Mouse (Mus musculus) midbrain, postnatal 0 days (tissue): ENCODE results near the gene Fut11. TPM values are rescaled to one million over a fixed set of nuclear protein-coding genes. Genes with fewer than 3 reads are reported as not detected.

Experiments used
- ATAC-seq: fragments of 200-750 bp; cut with Nextera tagmentation; 2 replicates; pipeline ENCODE4 v1.8.0; 2017; ENCODE audit warnings: moderate number of reproducible peaks, mild to moderate bottlenecking, moderate TSS enrichment, moderate library complexity; ENCODE audit not compliant: low FRiP score
- DNase-seq: peaks from one replicate; pipeline ENCODE4 v3.0.0-alpha.2; 2015; ENCODE audit warnings: low spot score
- H3K27ac ChIP-seq: fragments of 300-500 bp; sonication (generic); 2 replicates; pipeline ENCODE4 v1.5.1; 2014; ENCODE audit warnings: low read depth, mild to moderate bottlenecking, low read length, mixed read lengths
- H3K27me3 ChIP-seq: fragments of 300-500 bp; sonication (generic); 2 replicates; pipeline ENCODE4 v1.6.1; 2014; ENCODE audit warnings: low read length, control low read depth, mixed read lengths; ENCODE audit not compliant: insufficient read depth
- H3K36me3 ChIP-seq: fragments of 300-500 bp; sonication (generic); 2 replicates; pipeline ENCODE4 v1.6.1; 2014; ENCODE audit warnings: low read length, control low read depth, mixed read lengths; ENCODE audit not compliant: insufficient read depth
- H3K4me1 ChIP-seq: fragments of 300-500 bp; sonication (generic); 2 replicates; pipeline ENCODE4 v1.6.1; 2014; ENCODE audit warnings: mild to moderate bottlenecking, control low read depth, antibody characterized with exemption, low read length, mixed read lengths; ENCODE audit not compliant: insufficient read depth
- H3K4me2 ChIP-seq: fragments of 300-500 bp; sonication (generic); 2 replicates; pipeline ENCODE4 v1.6.1; 2014; ENCODE audit warnings: low read depth, mild to moderate bottlenecking, low read length, mixed read lengths; ENCODE audit not compliant: poor library complexity, severe bottlenecking
- H3K4me3 ChIP-seq: fragments of 300-500 bp; sonication (generic); 2 replicates; pipeline ENCODE4 v1.5.1; 2014; ENCODE audit warnings: low read depth, mild to moderate bottlenecking, low read length, moderate library complexity
- H3K9ac ChIP-seq: fragments of 300-500 bp; sonication (generic); replicated peaks from 2 replicates; pipeline ENCODE4 v1.6.1; 2014; ENCODE audit warnings: mild to moderate bottlenecking, low read length, moderate library complexity, mixed read lengths; ENCODE audit not compliant: poor library complexity, severe bottlenecking
- H3K9me3 ChIP-seq: fragments of 300-500 bp; sonication (generic); 2 replicates; pipeline ENCODE4 v1.6.1; 2016; ENCODE audit warnings: low read length, control low read depth
- CTCF ChIP-seq: IDR thresholded peaks from 2 replicates; pipeline ENCODE4 v1.5.1; 2016; ENCODE audit warnings: antibody characterized with exemption, mild to moderate bottlenecking
- WGBS: fragments of 180-500 bp; shearing (Covaris S2); extraction: QIAGEN DNeasy Blood & Tissue Kit; methylation state at CpG from one replicate; pipeline ENCODE4 v1.1.7; 2014; 5-methylcytosine and 5-hydroxymethylcytosine counted together
- polyA plus RNA-seq: library from polyadenylated mRNA; unstranded; fragments of >200 nt; fragmentation: Nextera tagmentation; extraction: Ambion mirVana; gene quantifications from 2 replicates; pipeline ENCODE4 v1.2.1, GENCODE M21; 2015
- total RNA-seq: library from RNA; depleted of rRNA; stranded (reverse); fragments of >200 nt; gene quantifications from 2 replicates; pipeline ENCODE4 v1.2.3, GENCODE M21; 2014

Gene Fut11
- total and polyA plus RNA-seq, 2 experiments from 2014 or later = 21.0 to 23.7 TPM

DNA sequence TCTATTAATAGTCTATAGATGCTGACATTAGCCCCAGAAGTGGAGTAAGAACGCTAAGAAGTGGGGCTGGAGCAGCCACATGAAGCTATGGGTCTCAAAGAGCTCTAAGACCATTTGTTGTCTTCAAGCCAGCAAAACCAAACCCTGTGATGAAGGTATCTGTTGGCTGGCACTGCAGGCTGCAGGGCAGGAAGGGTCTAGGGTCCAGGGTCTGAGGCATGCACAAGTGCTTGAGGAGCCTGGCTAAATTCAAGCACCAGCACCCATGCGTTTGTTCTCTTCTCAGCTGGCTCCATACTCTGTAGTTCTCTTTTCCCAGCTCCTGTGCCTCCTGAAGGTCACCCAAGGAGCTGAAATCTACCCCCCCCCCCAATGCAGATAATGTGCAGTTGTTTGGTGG, 40.3 kb downstream of the Fut11 start:
- Histone ChIP-seq H3K4me3 (no peak overlapping the region), H3K9ac (no peak overlapping the region), H3K27ac (0 out of 2 replicates have a peak overlapping the region, but pooled peaks have one; percentile 43), H3K36me3 (peaks cover 45% of the 10 kb centered on the region), H3K9me3 (no peaks in the 10 kb centered on the region), H3K4me2 (no peak overlapping the region; the same call in 1 of the 2 replicates), H3K27me3 (no peaks in the 10 kb centered on the region), H3K4me1 (peaks cover 5% of the 10 kb centered on the region)
- ATAC-seq (no peak), DNase-seq (no peak)
- no peak for TF ChIP-seq CTCF
- WGBS = 69% methylated on average over 2 of the region's 2 CpGs

- no peak for TF ChIP-seq CTCF
Observed at GRCm38 (mm10) chr14:20735892-20736390, 41.2 kb downstream of the Fut11 start.

DNA sequence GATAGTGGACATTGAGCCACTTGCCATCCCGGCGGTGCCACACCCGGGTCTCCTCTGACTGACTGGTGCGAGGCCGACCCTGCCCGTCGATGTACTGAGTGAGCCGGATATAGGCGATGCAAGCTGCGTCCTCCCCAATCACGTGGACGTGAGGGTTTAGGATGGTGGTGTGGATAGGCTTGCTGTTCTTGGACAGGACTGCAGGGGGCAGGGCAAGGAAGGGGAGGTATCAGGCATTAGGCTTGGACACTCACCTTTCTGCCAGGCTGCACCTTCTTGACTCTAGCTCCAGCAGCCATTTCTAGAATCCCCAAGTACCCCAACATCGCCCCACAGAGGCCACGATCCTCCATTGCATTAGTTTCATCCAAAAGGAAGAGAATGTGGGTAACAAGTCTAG, 42.5 kb downstream of the Fut11 start:
- no peak overlapping the region for H3K4me2 ChIP-seq
- H3K9ac ChIP-seq = no peak overlapping the region
- no peak overlapping the region for H3K4me3 ChIP-seq
- peak; percentile 74 for TF ChIP-seq CTCF
- no peaks in the 10 kb centered on the region for H3K27me3 ChIP-seq
- no peaks in the 10 kb centered on the region for H3K9me3 ChIP-seq
- 51% methylated on average over 14 of the region's 14 CpGs for WGBS
- peaks cover 59% of the 10 kb centered on the region for H3K36me3 ChIP-seq
- ATAC-seq = no peak
- peaks cover 5% of the 10 kb centered on the region for H3K4me1 ChIP-seq
- no peak for DNase-seq
- H3K27ac ChIP-seq = no peak overlapping the region

More at GRCm38 (mm10) chr14:20735892-20736390, 41.2 kb downstream of the Fut11 start:
- DNase-seq = no peak
- peaks cover 5% of the 10 kb centered on the region for H3K4me1 ChIP-seq
- H3K9me3 ChIP-seq = no peaks in the 10 kb centered on the region
- no peak overlapping the region for H3K27ac ChIP-seq
- no peak overlapping the region for H3K4me3 ChIP-seq
- peaks cover 46% of the 10 kb centered on the region for H3K36me3 ChIP-seq
- H3K9ac ChIP-seq = no peak overlapping the region
- WGBS = 91% methylated on average over 13 of the region's 13 CpGs
- no peak for ATAC-seq
- no peaks in the 10 kb centered on the region for H3K27me3 ChIP-seq
- H3K4me2 ChIP-seq = no peak overlapping the region

GRCm38 (mm10) chr14:20738511-20738910, 43.7 kb downstream of the Fut11 start:
- 94% methylated on average over 8 of the region's 8 CpGs for WGBS
- peaks cover under 1% of the 10 kb centered on the region; the same call in 1 of the 2 replicates for H3K4me1 ChIP-seq
- peaks cover 64% of the 10 kb centered on the region for H3K36me3 ChIP-seq

GRCm38 (mm10) chr14:20741301-20741700, 46.5 kb downstream of the Fut11 start:
- Histone ChIP-seq H3K4me1 (no peaks in the 10 kb centered on the region), H3K27ac (no peak overlapping the region), H3K36me3 (peaks cover 80% of the 10 kb centered on the region), H3K4me2 (no peak overlapping the region), H3K9me3 (no peaks in the 10 kb centered on the region), H3K27me3 (no peaks in the 10 kb centered on the region), H3K4me3 (no peak overlapping the region), H3K9ac (no peak overlapping the region)
- WGBS = 91% methylated on average over 9 of the region's 9 CpGs
- ATAC-seq (no peak), DNase-seq (no peak)
- no peak for TF ChIP-seq CTCF

More at GRCm38 (mm10) chr14:20738511-20738910, 43.7 kb downstream of the Fut11 start:
- no peak for TF ChIP-seq CTCF
- ATAC-seq (no peak), DNase-seq (no peak)
- H3K9me3 ChIP-seq = no peaks in the 10 kb centered on the region
- no peak overlapping the region for H3K4me3 ChIP-seq
- H3K9ac ChIP-seq = no peak overlapping the region
- H3K4me2 ChIP-seq = no peak overlapping the region
- no peaks in the 10 kb centered on the region for H3K27me3 ChIP-seq
- no peak overlapping the region for H3K27ac ChIP-seq

- WGBS = 85% methylated on average over 3 of the region's 3 CpGs
- no peak overlapping the region for H3K27ac ChIP-seq
- no peaks in the 10 kb centered on the region for H3K27me3 ChIP-seq
- H3K4me2 ChIP-seq = no peak overlapping the region
- no peak overlapping the region for H3K9ac ChIP-seq
- H3K4me3 ChIP-seq = no peak overlapping the region
- no peak for TF ChIP-seq CTCF
- no peaks in the 10 kb centered on the region for H3K4me1 ChIP-seq
- H3K9me3 ChIP-seq = no peaks in the 10 kb centered on the region
- peaks cover 64% of the 10 kb centered on the region for H3K36me3 ChIP-seq
- no peak for ATAC-seq
- no peak for DNase-seq
Observed at GRCm38 (mm10) chr14:20743614-20744013, 48.8 kb downstream of the Fut11 start.
